25 mouse cellular contexts compared by ENCODE assay signal in the genomic region with DNA sequence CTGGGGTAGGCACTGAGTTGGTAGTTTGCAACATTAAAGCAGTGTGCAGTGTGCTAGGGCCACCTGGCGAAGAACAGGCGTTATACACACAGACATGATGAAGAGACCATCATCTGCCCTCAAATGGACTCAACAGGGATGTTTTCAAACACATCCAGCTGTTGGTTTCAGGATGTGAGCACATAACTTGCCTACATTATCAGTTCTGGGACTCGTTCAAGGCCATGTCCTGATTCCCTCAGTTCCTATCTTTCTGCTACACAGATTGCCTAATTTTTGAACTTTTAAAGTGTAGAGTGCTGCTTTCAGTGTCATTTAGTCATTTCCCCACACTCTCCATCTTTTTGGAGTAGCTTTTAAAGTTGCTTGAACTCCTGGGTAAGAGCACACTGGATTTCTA. TPM values are rescaled to one million over a fixed set of nuclear protein-coding genes. Genes with fewer than 3 reads are reported as not detected.
A peak's percentile ranks its signal among the peaks of the same experiment; 100 is the strongest.
DNase-seq lines count a peak whose midpoint lies in the region; ATAC-seq and TF ChIP-seq lines count a peak whose summit lies in the region.
"Had no signal": no experiment of that assay in that cellular context is flagged by ENCODE, and none has a peak within 500 bp of the region (broad histone marks: within the 10 kb centered on the region; RNA-seq: fewer than 3 reads in every experiment).

No protein-coding gene starts in this region.

- H3K27me3 ChIP-seq in lung, postnatal 0 days (replicated peaks; ENCODE audit: insufficient read depth, low read length): no peaks in the 10 kb centered on the region
- no peaks in the 10 kb centered on the region; a peak in 3 of 4 replicates for H3K27me3 ChIP-seq in MEL (ENCODE audit: control insufficient read depth in 1 of 2, insufficient read depth in 2 of 2, low read length in 2 of 2)
- H3K27me3 ChIP-seq: embryonic facial prominence, embryonic 15.5 days; heart, embryonic 13.5 days; hindbrain, embryonic 13.5 days had no signal

- intact Hi-C loops in heart, postnatal 25 days (cut with DNase I): no loop called here

- H3K9me3 ChIP-seq in lung, postnatal 0 days (ENCODE audit: low read length): no peaks in the 10 kb centered on the region
- no peaks in the 10 kb centered on the region for H3K9me3 ChIP-seq in MEL (replicated peaks; ENCODE audit: insufficient read depth, low read length)
- H3K9me3 ChIP-seq: embryonic facial prominence, embryonic 15.5 days; forebrain, embryonic 10.5 days; G1E; heart, embryonic 13.5 days; hindbrain, embryonic 13.5 days had no signal

- no peak for TF ChIP-seq CTCF in lung, postnatal 0 days (IDR thresholded peaks at IDR 0.05)
- peak in 1 of 3 experiments; percentile 12; a peak in 2 of 6 replicates for TF ChIP-seq CTCF in MEL (IDR thresholded peaks at IDR 0.05 in 2 of 3, conservative IDR thresholded peaks at IDR 0.05 in 1 of 3; ENCODE audit: control insufficient read depth in 1 of 3, insufficient read depth in 1 of 3, low read depth in 2 of 3, low read length in 3 of 3, poor library complexity in 1 of 3, severe bottlenecking in 1 of 3)

- 60% methylated on average over 3 of the region's 3 CpGs for WGBS in lung, postnatal 0 days

- H3K27ac ChIP-seq in lung, postnatal 0 days (ENCODE audit: low read length): no peak overlapping the region
- H3K27ac ChIP-seq in MEL (ENCODE audit: control insufficient read depth, low read depth, low read length): no peak overlapping the region
- H3K27ac ChIP-seq: embryonic facial prominence, embryonic 15.5 days; forebrain, embryonic 10.5 days; gastrocnemius, adult 2 months; heart, embryonic 13.5 days; hindbrain, embryonic 13.5 days; hindbrain, postnatal 0 days had no signal

- TF ChIP-seq EP300 in lung, postnatal 0 days (IDR thresholded peaks at IDR 0.05): no peak
- TF ChIP-seq EP300 in MEL (IDR thresholded peaks at IDR 0.05; ENCODE audit: low read depth in 1 of 2, low read length in 2 of 2): no peak

- H3K36me3 ChIP-seq in lung, postnatal 0 days (ENCODE audit: insufficient read depth, low read length): no peaks in the 10 kb centered on the region
- no peaks in the 10 kb centered on the region for H3K36me3 ChIP-seq in MEL (ENCODE audit: control insufficient read depth in 1 of 2, insufficient read depth in 2 of 2, low read length in 2 of 2)
- H3K36me3 ChIP-seq: embryonic facial prominence, embryonic 15.5 days; forebrain, embryonic 10.5 days; G1E; heart, embryonic 13.5 days; hindbrain, embryonic 13.5 days had no signal

- ATAC-seq in lung, postnatal 0 days: 0 out of 2 replicates have a peak, but pooled peaks have one; percentile 19
- ATAC-seq: forebrain, embryonic 14.5 days; hindbrain, postnatal 0 days had no signal

- no peak overlapping the region for H3K9ac ChIP-seq in lung, postnatal 0 days (replicated peaks; ENCODE audit: low read depth)
- no peak overlapping the region for H3K9ac ChIP-seq in MEL (ENCODE audit: control insufficient read depth, low read depth, low read length, poor library complexity, severe bottlenecking)
- H3K9ac ChIP-seq: embryonic facial prominence, embryonic 15.5 days; heart, embryonic 13.5 days; hindbrain, embryonic 13.5 days had no signal

- TF ChIP-seq RAD21 in MEL (IDR thresholded peaks at IDR 0.05; ENCODE audit: low read depth, low read length): peak; percentile 7

- no peak overlapping the region for H3K4me3 ChIP-seq in lung, postnatal 0 days (ENCODE audit: low read depth, low read length)
- H3K4me3 ChIP-seq in MEL (ENCODE audit: control insufficient read depth in 1 of 2, insufficient read depth in 1 of 2, low read depth in 2 of 2, low read length in 2 of 2): no peak overlapping the region
- H3K4me3 ChIP-seq: embryonic facial prominence, embryonic 15.5 days; erythroblast, embryonic 14.5 days; forebrain, embryonic 10.5 days; gastrocnemius, adult 2 months; heart, embryonic 13.5 days; hindbrain, embryonic 13.5 days had no signal

- peak; percentile 21 to 36 for DNase-seq in adrenal gland, postnatal 36 days
- DNase-seq in adrenal gland, postnatal 4 days (ENCODE audit: low spot score in 2 of 2): no peak
- DNase-seq in heart, adult 8-10 months (ENCODE audit: low spot score): peak; percentile 36
- DNase-seq in heart, postnatal 25 days (ENCODE audit: low spot score): no peak
- DNase-seq in lung, postnatal 0 days (ENCODE audit: low spot score): no peak
- DNase-seq in lung, postnatal 10 days: no peak
- no peak for DNase-seq in MEL (ENCODE audit: low read depth, low spot score)
- DNase-seq in gastrocnemius, postnatal 25 days: no peak
- DNase-seq: adrenal gland, postnatal 25 days; cerebellum, adult 11 months; cerebellum, adult 8-10 months; cerebellum, postnatal 14 days; embryo, embryonic 11 days; gastrocnemius, adult 2 months; gastrocnemius, postnatal 36 days; kidney, adult 11 months had no signal

- H3K79me2 ChIP-seq in MEL (ENCODE audit: control insufficient read depth, insufficient read depth, low read length, poor library complexity): no peaks in the 10 kb centered on the region

- no peak for TF ChIP-seq POLR2A in MEL (IDR thresholded peaks at IDR 0.05; ENCODE audit: control insufficient read depth in 1 of 2, insufficient read depth in 1 of 2, low read depth in 1 of 2, low read length in 2 of 2, poor library complexity in 1 of 2)

- no peaks in the 10 kb centered on the region for H3K4me1 ChIP-seq in lung, postnatal 0 days (ENCODE audit: insufficient read depth, low read depth, low read length)
- H3K4me1 ChIP-seq in MEL (ENCODE audit: control insufficient read depth in 1 of 2, insufficient read depth in 2 of 2, low read length in 2 of 2): no peaks in the 10 kb centered on the region
- H3K4me1 ChIP-seq: embryonic facial prominence, embryonic 15.5 days; forebrain, embryonic 10.5 days; heart, embryonic 13.5 days; hindbrain, embryonic 13.5 days had no signal

- no peak overlapping the region for H3K4me2 ChIP-seq in lung, postnatal 0 days (replicated peaks; ENCODE audit: low read depth, low read length)
- H3K4me2 ChIP-seq: embryonic facial prominence, embryonic 15.5 days; heart, embryonic 13.5 days; hindbrain, embryonic 13.5 days had no signal

TF ChIP-seq in MEL, 35 proteins besides CTCF, POLR2A, EP300 and RAD21:
- TF ChIP-seq SMC3 (IDR thresholded peaks at IDR 0.05; ENCODE audit: low read depth, low read length) (0 out of 2 replicates have a peak, but pooled peaks have one; percentile 19), TBP (IDR thresholded peaks at IDR 0.05; ENCODE audit: low read depth, low read length) (no peak)
TF ChIP-seq in MEL: peak in this region for 1.

RNA-seq across cellular contexts. Expression of a gene that starts 34.1 kb away (rescaled TPM):
- total RNA-seq in adrenal gland, postnatal 36 days (2021): 10 to 100 TPM; 13.8 to 15.8 TPM
- total RNA-seq in adrenal gland, postnatal 4 days (2021): 10 to 100 TPM; 11.7 to 17.3 TPM
- total RNA-seq in heart, adult 8-10 months (2022): 1 to 10 TPM; 2.5 to 5.6 (median 4.7) TPM
- total RNA-seq in heart, postnatal 25 days (2021): 1 to 10 TPM; 4.2 to 7.1 TPM
- polyA plus RNA-seq in lung, postnatal 0 days (2015; fragmentation: Nextera tagmentation; extraction: Ambion mirVana): 13.4 and 13.9 TPM in 2 replicates
- not detected in 2 replicates for total RNA-seq in MEL (2012; rRNA removed)
- polyA plus RNA-seq in MEL (2012; ENCODE audit: insufficient read depth in 1 of 2, insufficient read length in 2 of 2, low read depth in 1 of 2, low replicate concordance in 2 of 2, missing spikeins in 1 of 2): under 1 TPM in 1 of 2 experiments, not detected in 1; 0.04 TPM
- 1 to 10 TPM; 1.5 to 1.9 TPM for total RNA-seq in gastrocnemius, postnatal 25 days (2021)
- total RNA-seq: hematopoietic stem cell, adult 5-6 weeks had no signal
- polyA plus RNA-seq: erythroblast, embryonic 14.5 days; G1E had no signal

RNA-seq across cellular contexts. Expression of a gene that starts 35.6 kb away (rescaled TPM):
- total RNA-seq in adrenal gland, postnatal 36 days (2021): 10 to 100 TPM; 53.0 to 78.7 TPM
- 10 to 100 TPM; 96.3 to 98.2 TPM for total RNA-seq in adrenal gland, postnatal 4 days (2021)
- 10 to 100 TPM; 24.6 to 30.6 (median 25.8) TPM for total RNA-seq in heart, adult 8-10 months (2022)
- 10 to 100 TPM; 24.5 to 28.1 TPM for total RNA-seq in heart, postnatal 25 days (2021)
- polyA plus RNA-seq in lung, postnatal 0 days (2015; fragmentation: Nextera tagmentation; extraction: Ambion mirVana): 144 TPM in 2 replicates
- 39.6 and 51.7 TPM in 2 replicates for total RNA-seq in MEL (2012; rRNA removed)
- 10 to 100 TPM in 1 of 2 experiments, not detected in 1; 51.5 TPM for polyA plus RNA-seq in MEL (2012; ENCODE audit: insufficient read depth in 1 of 2, insufficient read length in 2 of 2, low read depth in 1 of 2, low replicate concordance in 2 of 2, missing spikeins in 1 of 2)
- 10 to 100 TPM; 10.3 to 12.2 TPM for total RNA-seq in gastrocnemius, postnatal 25 days (2021)

Comparison
In these comparisons a context has a peak if more than half of its experiments do, and no peak if none do; other contexts are left out.
1. DNase-seq: peak in adrenal gland, postnatal 36 days (2 of 2) and heart, adult 8-10 months (single experiment); none in adrenal gland, postnatal 4 days (0 of 2), heart, postnatal 25 days (single experiment), lung, postnatal 0 days (single experiment), lung, postnatal 10 days (single experiment), MEL (single experiment) and gastrocnemius, postnatal 25 days (single experiment).